Mouse (Mus musculus): ENCODE measurements around the gene Ascc2.
"Not testable (repeated sequence)": the region's sequence is repeated elsewhere in the genome, so short reads cannot be mapped to it uniquely, and the experiment has no call there.

Ascc2 gene

DNA sequence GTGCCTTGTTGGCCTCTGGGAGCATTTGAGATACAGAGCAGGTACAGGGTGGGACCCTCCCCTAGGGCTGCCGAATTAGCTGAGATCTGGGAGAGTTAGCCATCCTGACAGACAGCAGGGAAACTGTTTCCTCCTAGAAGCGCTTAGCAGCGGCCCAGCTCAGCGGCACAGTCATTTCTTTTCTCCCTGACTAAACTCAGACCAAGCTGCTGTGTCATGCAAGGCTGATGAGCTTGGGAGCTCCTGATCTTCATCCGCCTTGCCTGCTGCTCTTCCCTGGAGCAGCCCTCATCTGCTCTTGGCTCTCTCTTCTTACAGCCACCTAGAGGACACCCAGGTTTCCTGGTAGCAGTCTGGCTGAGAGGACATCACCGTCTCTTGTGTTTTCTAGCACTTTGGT, 46.6 kb downstream of the Ascc2 start:
- no peak for DNase-seq (ENCODE audit: low spot score in 2 of 2)

DNA sequence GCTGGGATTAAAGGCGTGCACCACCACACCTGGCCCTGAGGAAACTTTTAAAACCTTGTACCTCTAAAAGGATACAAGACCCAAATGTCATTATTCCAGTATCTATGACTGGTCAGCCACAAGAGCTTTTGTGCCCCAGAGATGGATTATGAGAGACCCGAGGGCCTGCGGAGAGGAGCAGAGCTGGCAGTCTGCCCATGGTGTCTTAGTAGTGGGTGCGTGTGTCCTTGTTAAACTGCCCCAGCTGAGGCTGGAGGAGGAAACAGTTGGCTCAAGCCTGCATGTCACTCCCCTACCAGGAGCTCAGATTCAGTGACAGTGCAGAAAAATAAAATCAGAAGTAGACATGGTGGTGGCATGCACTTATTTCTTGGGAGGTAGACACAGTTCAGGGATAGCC, 47.5 kb downstream of the Ascc2 start:
- DNase-seq (ENCODE audit: low spot score in 2 of 2): no peak

DNA sequence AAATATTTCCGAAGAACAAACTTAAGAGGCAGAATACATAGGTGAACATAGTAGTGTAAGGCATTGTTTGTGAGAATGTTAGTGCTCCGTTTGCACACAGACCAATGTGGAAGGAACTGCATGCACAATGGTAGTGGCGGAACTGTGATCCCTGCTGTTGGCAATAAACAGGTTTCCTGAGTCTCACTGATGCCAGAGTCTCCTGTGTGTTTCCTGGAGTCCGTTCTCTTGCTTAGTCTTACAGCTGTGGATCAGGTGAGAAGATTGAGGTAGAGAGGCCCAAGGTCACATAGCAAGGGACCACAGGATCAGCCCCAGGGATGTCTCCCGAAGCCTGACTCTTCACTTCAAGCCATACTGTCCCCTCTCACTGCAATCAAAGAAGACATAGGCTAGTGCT, 48.0 kb downstream of the Ascc2 start:
- no peak for DNase-seq (ENCODE audit: low spot score in 2 of 2)

DNA sequence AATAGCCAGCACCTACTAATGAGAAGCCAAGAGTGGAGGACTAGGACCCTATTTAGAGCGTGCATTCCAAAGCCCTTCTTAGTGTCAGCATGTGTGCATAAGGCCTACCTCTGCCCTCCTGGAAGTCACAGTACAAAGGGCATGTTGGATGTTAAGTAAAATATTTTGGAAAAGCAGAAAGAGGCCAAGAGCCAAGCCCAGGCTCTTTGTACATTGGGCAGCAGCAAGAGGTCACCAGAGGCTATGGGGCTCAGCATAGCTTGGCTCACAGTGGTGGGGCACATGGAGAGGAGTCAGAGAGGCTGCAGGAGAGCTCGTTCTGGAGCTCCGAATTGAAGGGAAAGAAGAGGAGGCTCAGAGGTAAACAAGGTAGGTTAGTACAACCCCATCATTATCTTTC, 49.5 kb downstream of the Ascc2 start:
- DNase-seq (ENCODE audit: low spot score in 2 of 2): no peak

DNA sequence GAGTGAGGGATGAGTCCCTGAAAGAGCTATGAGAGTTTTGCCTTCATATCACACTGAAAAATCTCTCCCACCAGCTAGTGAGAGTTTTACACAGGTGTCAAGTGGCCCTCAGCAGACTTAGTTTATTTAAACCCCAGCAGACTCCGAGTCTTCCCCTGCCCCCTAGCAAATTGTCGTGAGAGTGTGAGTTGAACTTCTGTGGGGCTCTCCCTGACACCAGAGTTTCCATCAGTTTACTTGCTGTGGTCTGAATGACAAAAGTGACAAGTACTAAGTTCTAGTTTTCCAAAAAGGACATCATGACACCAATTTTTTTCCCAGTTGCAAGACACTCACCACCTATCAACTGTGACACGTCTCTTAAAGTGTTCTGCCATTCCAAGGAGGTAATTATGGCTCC, 50.3 kb downstream of the Ascc2 start:
- DNase-seq (ENCODE audit: low spot score in 2 of 2): no peak

DNA sequence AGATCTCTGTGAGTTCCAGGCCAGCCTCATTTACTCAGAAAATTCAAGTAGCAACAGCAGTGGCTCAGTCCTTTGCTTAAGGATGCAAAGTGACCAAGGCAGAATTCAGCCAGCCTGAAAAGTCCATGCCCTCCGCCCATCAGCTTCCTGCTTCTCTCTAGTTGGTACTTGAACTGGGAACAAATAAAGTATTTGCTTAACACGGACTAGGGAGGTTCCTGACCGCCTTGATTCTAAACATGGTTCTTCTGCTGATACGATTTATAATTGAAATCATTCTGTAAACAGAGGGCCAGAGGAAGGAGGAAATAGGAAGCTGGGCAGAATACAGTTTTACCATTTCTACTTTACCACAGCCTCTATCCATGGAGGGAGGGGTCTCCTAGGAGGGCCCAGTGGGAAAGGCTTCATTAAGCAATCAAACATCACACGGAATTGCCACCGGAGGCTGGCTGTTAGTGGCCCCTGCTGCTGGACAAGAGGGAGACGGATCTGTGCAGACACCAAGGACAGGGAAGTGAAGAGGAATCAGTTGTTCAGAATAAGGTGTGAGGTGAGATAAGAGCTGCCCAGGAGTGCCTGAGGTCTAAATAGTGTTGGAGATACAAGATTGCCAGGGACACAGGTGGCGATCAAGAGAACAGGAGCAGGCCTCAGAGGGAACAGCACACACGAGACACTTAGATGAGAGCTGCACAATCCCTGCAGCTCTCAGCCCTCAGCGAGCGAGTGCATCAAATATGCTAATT, 51.3 kb downstream of the Ascc2 start:
- no peak for DNase-seq (ENCODE audit: low spot score in 2 of 2)

DNA sequence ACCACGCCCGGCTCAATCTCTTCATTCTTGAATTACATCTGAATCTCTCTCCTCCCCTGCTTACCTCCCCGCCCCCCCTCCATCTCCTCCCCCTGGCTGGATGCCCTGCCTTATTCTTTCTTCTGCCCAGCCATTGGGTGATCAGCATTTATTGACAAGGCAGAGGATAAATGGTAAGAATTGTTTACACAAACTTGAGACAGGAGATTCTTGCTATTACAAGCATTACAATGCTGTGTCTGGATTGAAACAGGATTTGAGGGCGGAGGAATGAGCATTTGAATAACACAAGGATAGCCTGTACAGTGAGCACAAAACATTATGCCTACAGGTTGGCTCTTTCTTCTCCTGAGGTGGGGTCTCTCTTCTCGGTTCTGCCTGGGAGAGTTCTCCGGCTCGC, 52.8 kb downstream of the Ascc2 start:
- DNase-seq (ENCODE audit: low spot score in 2 of 2): no peak

DNA sequence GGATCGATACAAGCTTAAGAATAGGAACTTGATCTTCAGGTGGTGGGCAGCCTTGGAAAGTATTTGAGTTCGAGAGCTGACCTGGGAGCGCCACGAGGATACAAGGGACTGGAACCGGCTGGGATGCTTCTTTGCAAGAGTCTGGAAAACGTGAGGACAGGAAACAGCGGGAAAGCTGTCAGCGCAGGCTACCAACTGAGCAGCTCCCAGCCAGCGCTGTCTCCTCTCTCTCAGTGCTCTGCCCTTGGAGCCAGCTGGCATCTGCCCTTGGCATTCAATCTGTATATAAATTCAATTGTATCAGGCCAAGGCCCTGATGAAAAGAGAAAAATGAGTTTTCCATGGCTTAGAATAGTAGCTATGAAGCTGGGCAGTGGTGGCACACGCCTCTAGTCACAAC, 53.7 kb downstream of the Ascc2 start:
- no peak for DNase-seq (ENCODE audit: low spot score in 2 of 2)

DNA sequence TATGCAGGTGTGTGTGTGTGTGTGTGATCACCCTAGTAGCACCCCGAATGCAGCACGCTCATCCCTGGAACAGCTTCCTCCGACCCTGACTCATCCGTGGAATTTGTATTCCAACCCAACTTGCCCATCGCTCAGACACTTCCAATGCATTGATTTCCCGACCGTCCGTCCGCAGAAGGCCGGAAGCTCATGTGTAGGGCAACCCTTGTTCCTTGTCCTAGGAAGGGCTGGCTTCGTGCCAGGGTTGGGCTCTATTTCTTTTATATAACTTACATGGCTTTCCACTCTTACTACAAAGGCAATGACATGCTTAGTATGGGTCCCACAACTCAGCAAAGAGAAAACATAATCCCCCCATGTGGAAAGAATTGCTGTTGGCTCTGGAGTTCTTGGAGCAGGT, 54.6 kb downstream of the Ascc2 start:
- DNase-seq (ENCODE audit: low spot score in 2 of 2): no peak

DNA sequence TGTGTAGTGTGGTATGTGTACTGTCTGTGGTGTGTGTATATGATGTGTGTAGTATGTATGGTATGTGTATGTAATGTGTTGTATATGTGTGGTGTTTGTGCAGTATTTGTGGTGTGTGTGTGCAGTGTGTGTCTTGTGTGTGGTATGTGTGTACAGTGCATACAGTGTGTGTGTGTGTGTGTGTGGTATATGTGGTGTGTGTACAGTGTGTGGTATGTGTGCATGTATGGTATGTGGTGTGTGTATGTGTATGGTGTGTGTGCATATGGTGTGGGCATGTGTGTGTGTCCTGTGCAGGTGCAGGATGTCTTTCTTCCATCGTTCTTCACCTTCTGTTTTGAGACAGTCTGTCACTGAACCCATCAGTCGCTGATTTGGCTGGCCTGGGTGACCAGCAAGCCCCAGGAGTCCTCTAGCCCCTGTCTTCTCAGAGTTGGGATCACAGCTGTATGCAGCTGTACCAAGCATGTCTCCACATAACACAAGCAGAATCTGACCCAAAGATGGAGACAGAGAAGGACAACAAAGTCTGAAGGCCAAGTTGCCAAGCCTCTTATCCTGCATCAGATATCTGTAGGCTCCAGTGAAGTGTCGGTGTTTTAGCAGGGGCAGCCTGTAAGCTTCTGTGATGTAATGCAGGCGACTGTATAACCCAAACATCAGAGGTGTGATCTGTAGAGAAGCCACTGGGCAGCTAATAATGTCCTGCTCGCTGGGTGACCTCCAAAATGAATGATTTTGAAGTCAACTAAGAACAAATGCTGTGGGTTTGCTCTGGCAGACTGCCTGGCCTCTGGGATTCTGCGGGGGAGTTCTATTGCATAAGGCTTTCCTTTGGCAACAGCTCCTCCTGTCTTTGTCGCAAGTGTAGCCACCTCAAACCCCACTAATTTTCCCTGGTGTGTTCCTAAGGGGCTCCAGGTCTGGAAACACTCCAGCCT, 59.8 kb downstream of the Ascc2 start:
- no peak for DNase-seq (ENCODE audit: low spot score in 2 of 2)

DNA sequence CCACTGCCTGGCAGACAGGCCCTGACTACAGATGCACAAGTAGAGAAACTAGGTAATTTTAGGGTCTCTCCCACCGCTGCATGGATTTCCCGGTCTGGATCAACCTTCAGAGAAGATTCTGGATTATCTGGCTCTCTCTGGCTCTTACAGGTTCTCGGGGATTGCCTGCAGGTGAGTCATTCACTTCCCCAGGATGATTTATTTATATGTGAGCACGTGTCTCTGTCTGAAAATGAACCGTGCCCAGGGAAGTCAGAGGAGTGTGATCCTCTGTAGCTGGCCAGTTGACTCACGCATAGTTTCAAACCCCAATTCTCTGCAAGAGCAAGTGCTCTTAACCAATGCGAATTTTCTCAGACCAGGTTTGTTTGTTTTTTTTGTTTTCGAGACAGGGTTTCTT, 63.2 kb downstream of the Ascc2 start:
- DNase-seq (ENCODE audit: low spot score in 2 of 2): no peak

DNA sequence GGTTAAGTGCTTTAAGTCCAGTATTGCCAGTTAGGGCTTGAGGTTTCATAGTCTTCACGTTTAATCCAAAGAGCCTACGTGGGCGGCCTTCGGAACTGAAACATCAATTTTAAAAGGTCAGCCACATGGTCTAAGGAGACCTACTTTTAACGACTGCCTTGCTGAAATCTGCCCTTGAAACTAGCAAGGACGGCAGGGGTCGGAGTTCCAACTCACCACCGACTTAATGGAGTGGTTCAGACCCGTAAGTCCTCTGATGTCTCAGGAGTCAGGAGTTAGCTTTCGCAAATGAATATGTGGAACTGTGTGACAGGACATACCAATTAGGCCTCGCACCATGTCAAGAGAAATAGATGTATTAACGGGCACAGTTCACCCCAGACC, 66.1 kb downstream of the Ascc2 start:
- no peak for DNase-seq (ENCODE audit: low spot score in 2 of 2)

DNA sequence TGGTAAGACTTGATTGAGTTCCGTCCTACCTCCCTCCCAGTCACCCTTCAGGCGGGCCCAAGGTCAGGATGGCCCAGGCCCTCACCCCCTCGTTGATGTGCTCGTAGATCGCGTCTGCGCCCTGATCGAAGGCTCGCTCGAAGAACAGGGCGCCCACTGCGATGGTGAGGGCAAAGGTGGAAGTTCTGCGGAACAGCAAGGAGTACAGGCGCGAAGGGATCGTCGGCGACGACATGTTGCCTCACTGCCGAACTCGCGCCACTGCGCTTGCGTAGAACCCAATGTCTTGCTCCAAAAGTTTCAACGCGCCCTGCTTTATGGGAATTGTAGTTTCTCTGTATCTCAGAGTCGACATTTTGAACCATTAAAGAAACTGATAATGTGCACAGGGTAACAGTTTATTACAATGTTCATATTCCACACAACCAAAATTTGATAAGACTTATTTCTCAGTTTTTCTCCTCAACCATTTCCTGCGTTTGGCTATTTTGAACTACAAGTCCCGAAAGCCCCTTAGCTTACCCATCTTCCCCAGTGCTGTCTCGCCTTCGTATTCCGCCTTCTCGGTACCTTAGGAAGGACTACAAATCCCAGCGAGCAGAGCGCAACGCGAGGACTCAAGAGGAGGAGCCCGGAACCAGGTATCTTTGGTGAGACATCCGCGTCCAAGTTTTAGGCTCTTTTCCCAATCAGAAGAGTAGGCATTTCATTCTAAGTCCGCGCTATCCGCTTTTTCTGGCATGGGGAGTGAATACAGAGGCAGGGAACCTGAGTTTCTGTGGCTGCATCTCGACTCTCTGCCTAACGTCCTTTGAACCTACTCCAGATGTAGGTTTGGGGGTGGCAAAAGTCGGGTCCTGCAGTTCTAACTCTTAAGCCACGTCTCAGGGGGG, 66.8 kb downstream of the Ascc2 start, which contains the start of the genes Uqcr10 and Zmat5:
Gene Uqcr10 (minus strand): TSS at position 271 of the 893 bp plus-strand sequence.
Gene Zmat5 (plus strand): TSS at position 607 of the 893 bp plus-strand sequence.
- DNase-seq (ENCODE audit: low spot score in 2 of 2): peak; percentile 84 to 88

DNA sequence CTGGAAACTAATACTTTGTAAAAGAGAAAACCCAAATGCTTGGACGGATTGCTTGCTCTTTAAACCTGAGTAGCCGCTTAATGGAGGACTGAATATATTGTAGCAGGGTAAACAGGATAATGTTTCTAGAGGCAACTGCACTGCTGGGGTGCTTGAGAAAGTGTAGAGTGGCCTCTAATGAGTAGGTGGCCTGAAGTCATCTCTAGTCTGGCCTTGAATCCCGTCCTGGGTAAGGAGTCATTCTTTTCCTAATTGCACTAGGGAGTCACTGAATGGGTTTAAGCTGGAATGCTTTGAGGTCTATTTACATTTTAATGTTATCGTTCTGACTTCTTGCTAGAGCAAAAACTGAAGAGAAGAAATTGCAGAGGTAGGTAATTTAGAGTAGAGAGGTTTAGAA, 67.6 kb downstream of the Ascc2 start:
- no peak for DNase-seq (ENCODE audit: low spot score in 2 of 2)

DNA sequence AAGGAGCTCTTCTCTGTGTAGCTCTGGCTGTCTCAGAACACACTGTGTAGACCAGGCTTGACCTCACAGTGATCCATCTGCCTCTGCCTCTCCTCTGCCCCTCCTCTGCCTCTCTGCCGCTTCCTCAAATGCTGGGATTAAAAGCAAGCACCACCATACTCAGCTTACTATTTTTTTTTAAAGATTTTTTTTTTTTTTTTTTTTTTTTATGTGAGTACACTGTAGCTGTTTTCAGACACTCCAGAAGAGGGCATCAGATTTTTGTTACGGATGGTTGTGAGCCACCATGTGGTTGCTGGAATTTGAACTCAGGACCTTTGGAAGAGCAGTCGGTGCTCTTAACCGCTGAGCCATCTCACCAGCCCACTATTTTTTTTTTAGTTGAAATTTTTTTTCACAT, 72.6 kb downstream of the Ascc2 start:
- not testable (repeated sequence) for DNase-seq (ENCODE audit: low spot score in 2 of 2)

DNA sequence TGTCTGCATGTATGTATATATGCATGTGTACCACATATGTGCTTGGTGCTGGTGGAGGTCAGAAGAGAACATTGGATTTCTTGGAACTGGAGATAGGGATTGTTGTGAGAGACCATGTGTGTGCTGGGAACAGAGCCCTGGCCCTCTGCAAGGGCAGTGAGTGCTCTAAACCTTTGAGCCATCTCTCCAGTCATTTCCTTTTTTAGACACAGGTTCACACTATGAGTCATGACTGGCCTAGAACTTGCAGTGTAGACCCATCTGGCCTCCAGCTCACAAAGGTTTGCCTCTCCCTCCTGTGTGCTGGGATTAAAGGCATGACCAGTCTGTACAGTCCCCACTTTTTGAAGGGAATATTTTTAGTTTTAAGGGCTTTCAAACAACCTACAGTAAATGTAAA, 75.3 kb downstream of the Ascc2 start:
- DNase-seq (ENCODE audit: low spot score in 2 of 2): no peak

DNA sequence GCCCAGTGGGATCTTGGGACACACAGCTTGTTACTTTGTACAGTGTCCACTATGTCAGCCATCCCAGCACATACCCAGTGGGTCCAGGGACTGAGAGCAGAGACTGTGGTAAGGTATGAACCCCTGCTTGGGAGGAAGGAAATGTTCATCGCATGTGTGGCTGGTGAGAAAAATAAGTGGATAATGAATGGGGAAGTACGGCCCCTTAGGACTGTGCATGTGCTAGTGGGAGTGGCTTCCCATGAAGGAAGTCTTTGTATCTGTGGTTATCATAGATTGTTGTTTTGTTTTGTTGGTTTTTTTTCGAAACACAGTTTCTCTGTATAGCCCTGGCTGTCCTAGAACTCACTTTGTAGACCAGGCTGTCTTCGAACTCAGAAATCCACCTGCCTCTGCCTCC, 77.2 kb downstream of the Ascc2 start:
- DNase-seq (ENCODE audit: low spot score in 2 of 2): no peak

DNA sequence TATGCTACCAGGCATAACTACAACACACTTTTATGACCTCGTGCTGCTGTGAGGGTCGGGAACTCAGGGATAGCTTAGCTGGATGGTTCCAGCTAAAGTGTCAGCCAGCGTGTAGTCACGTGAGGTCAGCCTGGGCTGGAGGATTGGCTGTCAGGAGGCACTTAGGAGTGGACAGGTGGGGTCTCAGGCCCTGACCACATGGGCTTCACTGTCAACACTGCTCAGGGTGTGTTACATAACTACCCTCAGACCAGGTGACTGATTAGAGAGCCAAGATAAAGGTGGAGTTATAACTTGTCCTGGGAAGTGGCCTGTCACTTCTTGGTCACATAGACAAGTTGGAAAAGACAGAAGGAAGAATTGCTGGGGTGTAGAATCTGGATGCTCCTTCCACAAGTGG, 78.0 kb downstream of the Ascc2 start:
- DNase-seq (ENCODE audit: low spot score in 2 of 2): no peak

DNA sequence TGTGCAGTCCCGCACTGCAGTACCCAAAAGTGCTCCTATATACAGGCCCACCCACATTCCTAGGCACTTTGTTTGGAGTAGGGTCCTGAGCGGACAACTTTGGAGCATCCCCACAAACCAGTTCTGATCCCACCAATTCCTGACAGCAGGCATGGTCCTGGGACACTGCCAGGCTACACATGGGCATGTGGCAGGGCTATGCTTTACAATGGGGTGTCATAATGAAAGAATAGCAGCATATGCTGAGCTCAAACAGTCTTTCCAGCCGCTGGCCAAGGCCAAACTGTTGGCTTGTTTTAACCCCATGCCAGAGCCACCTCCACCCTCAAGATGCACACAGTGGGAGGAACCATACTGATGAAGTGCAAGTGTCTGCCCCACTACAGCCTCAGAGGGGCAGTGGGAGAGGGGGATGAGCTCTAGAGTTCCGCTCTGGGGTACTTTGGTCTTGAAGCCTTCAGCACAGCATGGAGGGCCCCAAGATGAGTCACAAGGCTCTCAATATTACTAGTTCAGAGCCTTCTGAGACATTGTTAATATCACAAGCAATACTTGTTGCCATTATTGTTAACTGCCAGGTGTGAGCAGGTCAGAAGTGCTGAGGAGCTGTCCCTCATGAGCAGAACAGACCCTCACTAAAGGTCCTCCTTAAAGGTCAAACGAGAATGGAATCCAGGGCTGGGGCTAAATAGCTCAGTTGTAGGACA, 79.1 kb downstream of the Ascc2 start:
- no peak for DNase-seq (ENCODE audit: low spot score in 2 of 2)

DNA sequence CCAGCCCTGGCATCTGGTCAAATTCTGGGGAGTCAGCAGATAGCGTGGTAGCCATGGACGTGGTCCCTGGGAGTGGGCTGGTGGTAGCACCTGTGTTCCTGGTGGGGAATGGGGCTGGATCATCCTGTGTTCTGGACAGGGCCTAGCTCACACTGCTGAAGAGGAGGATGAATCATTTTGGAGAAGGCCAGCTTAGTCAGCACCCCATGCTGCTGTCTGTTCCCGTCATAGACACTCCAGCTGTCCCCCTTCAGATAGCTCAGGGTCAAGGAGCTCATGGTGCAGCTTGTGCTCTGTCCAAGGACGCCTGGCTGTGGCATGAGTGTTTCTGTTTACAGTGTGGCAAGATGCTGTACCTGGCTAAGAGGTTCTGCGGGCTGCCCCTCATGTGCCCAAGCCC, 81.0 kb downstream of the Ascc2 start:
- no peak for DNase-seq (ENCODE audit: low spot score in 2 of 2)

DNA sequence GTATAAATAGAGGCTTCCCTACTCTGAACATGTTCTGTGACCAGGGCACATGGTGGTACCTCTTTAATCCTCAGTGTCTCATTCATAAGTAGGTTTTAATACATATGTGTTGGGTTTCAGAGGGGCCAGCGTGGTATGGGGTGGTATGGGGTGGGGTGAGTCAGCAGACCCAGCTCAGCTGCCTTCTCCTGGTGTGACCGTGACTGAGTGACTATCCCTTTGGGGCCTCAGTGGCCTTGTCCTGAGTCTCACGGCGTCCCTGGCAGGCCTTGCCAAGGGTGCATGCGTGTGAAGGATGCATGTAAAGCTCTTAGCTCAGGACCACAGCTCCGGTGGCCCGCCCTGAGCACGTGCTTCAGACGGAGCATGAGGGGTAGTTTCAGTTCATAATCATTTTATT, 82.4 kb downstream of the Ascc2 start:
- no peak for DNase-seq (ENCODE audit: low spot score in 2 of 2)
